Mouse (Mus musculus) brain, embryonic 14.5 days (tissue): ENCODE measurements around the gene Hhipl2.

Source experiments
- CTCF ChIP-seq: fragments of 200-500 bp; IDR thresholded peaks from 2 replicates; pipeline ENCODE4 v1.5.1; 2012; ENCODE audit warnings: inconsistent platforms, mild to moderate bottlenecking, moderate library complexity, borderline replicate concordance; ENCODE audit not compliant: insufficient read depth, insufficient read length; ENCODE audit errors: extremely low read depth
- POLR2A ChIP-seq: fragments of 200-500 bp; IDR thresholded peaks from 2 replicates; pipeline ENCODE4 v1.6.1; 2012; ENCODE audit warnings: mild to moderate bottlenecking, inconsistent platforms, borderline replicate concordance; ENCODE audit not compliant: poor library complexity, insufficient read depth, insufficient read length, severe bottlenecking; ENCODE audit errors: extremely low read depth

DNA sequence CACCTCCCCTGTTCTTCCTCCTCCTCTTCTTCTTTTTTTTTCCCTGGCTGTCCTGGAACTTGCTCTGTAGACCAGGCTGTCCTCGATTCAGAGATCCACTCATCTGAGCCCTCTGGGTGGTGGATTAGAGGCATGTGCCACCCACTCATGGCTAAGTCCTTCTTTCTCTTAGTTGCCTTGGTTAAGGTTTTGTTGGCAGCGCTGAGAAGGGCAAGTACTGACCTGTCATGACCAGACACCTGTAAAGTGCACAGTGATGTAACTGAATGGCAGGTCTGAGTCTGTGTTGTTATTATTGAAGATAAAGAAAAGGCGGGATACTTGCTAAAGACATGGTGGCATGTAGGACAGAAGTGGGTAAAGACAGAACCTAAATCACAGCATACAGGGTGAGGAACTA lies 14.6 kb upstream of the Hhipl2 start:
- no peak for TF ChIP-seq CTCF
- no peak for TF ChIP-seq POLR2A
